Mouse (Mus musculus): ENCODE results near the gene Ino80b. TPM values are rescaled to one million over a fixed set of nuclear protein-coding genes. Genes with fewer than 3 reads are reported as not detected.

Ino80b gene
- polyA plus RNA-seq, 1 experiment, result 27.1 TPM

DNA sequence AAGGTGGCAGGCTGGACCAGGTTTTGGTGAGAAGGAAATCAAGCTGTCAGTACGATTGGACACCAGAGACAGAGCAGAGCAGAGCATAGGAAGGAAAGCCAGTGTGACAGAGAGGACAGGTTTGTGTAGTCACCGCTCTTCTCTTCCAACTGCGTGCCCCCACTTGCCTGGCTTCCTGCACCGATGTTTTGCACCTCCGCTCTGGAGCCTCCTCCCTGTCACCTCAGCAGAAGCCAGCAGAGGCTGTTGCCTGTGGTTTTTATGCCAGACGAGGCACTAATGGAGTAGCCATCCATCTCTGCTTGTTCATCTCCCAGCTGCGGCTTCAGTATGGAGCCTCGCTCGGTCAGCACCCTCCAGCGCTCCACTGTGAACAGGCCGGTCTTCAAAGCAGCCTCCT, 17.7 kb upstream of the Ino80b start:
- H3K27ac ChIP-seq (ENCODE audit: insufficient read depth, low read length), result no peak overlapping the region
- TF ChIP-seq POLR2A (IDR thresholded peaks at IDR 0.05; ENCODE audit: low read depth, low read length) (no peak), CTCF (IDR thresholded peaks at IDR 0.05; ENCODE audit: extremely low read depth, insufficient read depth, insufficient read length, insufficient replicate concordance) (no peak)
- no peaks in the 10 kb centered on the region for H3K27me3 ChIP-seq (ENCODE audit: control insufficient read depth, insufficient read depth, low read length)
- no peaks in the 10 kb centered on the region for H3K36me3 ChIP-seq (ENCODE audit: control insufficient read depth, insufficient read depth, low read length)
- no peak overlapping the region for H3K4me3 ChIP-seq (ENCODE audit: extremely low read depth, insufficient read depth, insufficient read length)
- no peak for DNase-seq (ENCODE audit: low read depth in 1 of 2, low spot score in 2 of 2)
- H3K4me1 ChIP-seq (ENCODE audit: control insufficient read depth, insufficient read depth, insufficient read length), result peaks cover 2% of the 10 kb centered on the region; the same call in 1 of the 2 replicates
- WGBS, result 74% methylated on average over 11 of the region's 11 CpGs

GRCm38 (mm10) chr6:83142211-83142731, 17.0 kb upstream of the Ino80b start:
- Histone ChIP-seq H3K4me3 (ENCODE audit: extremely low read depth, insufficient read depth, insufficient read length) (no peak overlapping the region), H3K27ac (ENCODE audit: insufficient read depth, low read length) (no peak overlapping the region), H3K27me3 (ENCODE audit: control insufficient read depth, insufficient read depth, low read length) (peaks cover 5% of the 10 kb centered on the region; the same call in 1 of the 2 replicates), H3K36me3 (ENCODE audit: control insufficient read depth, insufficient read depth, low read length) (no peaks in the 10 kb centered on the region), H3K4me1 (ENCODE audit: control insufficient read depth, insufficient read depth, insufficient read length) (peaks cover 3% of the 10 kb centered on the region; the same call in 1 of the 2 replicates)
- no peak for TF ChIP-seq CTCF (IDR thresholded peaks at IDR 0.05; ENCODE audit: extremely low read depth, insufficient read depth, insufficient read length, insufficient replicate concordance)
- TF ChIP-seq POLR2A (IDR thresholded peaks at IDR 0.05; ENCODE audit: low read depth, low read length), result no peak
- no peak for DNase-seq (ENCODE audit: low read depth in 1 of 2, low spot score in 2 of 2)
- 24% methylated on average over 41 of the region's 41 CpGs for WGBS

- peaks cover 9% of the 10 kb centered on the region for H3K27me3 ChIP-seq (ENCODE audit: control insufficient read depth, insufficient read depth, low read length)
- no peak for DNase-seq (ENCODE audit: low read depth in 1 of 2, low spot score in 2 of 2)
- no peak overlapping the region for H3K4me3 ChIP-seq (ENCODE audit: extremely low read depth, insufficient read depth, insufficient read length)
- no peak overlapping the region for H3K27ac ChIP-seq (ENCODE audit: insufficient read depth, low read length)
- TF ChIP-seq CTCF (IDR thresholded peaks at IDR 0.05; ENCODE audit: extremely low read depth, insufficient read depth, insufficient read length, insufficient replicate concordance), result no peak
- TF ChIP-seq POLR2A (IDR thresholded peaks at IDR 0.05; ENCODE audit: low read depth, low read length), result no peak
- H3K4me1 ChIP-seq (ENCODE audit: control insufficient read depth, insufficient read depth, insufficient read length), result peaks cover 3% of the 10 kb centered on the region
- 72% methylated on average over 4 of the region's 4 CpGs for WGBS
- no peaks in the 10 kb centered on the region for H3K36me3 ChIP-seq (ENCODE audit: control insufficient read depth, insufficient read depth, low read length)
Observed at GRCm38 (mm10) chr6:83141636-83142035, 16.4 kb upstream of the Ino80b start.

GRCm38 (mm10) chr6:83140044-83140443, 14.8 kb upstream of the Ino80b start:
- DNase-seq (ENCODE audit: low read depth in 1 of 2, low spot score in 2 of 2), result no peak
- Histone ChIP-seq H3K36me3 (ENCODE audit: control insufficient read depth, insufficient read depth, low read length) (no peaks in the 10 kb centered on the region), H3K27me3 (ENCODE audit: control insufficient read depth, insufficient read depth, low read length) (peaks cover 13% of the 10 kb centered on the region), H3K27ac (ENCODE audit: insufficient read depth, low read length) (no peak overlapping the region), H3K4me3 (ENCODE audit: extremely low read depth, insufficient read depth, insufficient read length) (no peak overlapping the region), H3K4me1 (ENCODE audit: control insufficient read depth, insufficient read depth, insufficient read length) (peaks cover 3% of the 10 kb centered on the region)
- 95% methylated on average over 8 of the region's 8 CpGs for WGBS
- TF ChIP-seq POLR2A (IDR thresholded peaks at IDR 0.05; ENCODE audit: low read depth, low read length) (no peak), CTCF (IDR thresholded peaks at IDR 0.05; ENCODE audit: extremely low read depth, insufficient read depth, insufficient read length, insufficient replicate concordance) (no peak)

DNA sequence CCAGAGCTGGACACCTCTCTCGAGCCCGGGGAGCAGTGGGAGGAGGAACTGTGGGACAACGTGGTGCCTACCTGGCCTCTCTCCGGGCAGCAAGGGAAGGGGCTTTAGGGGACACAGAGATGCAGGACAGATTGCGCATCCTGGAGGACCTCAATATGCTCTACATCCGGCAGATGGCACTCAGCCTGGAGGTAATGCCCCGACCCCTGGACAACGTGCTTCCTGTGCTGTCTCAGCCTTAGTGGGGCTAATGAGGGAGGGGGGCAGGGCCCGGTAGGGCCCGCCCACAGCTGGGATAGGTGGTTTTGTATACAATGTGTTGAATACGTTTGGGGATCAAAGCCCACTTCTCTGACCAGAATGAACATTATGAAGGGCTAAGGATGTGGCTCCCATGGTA, 12.8 kb upstream of the Ino80b start:
- Histone ChIP-seq H3K4me1 (ENCODE audit: control insufficient read depth, insufficient read depth, insufficient read length) (peaks cover 3% of the 10 kb centered on the region), H3K27me3 (ENCODE audit: control insufficient read depth, insufficient read depth, low read length) (peaks cover 13% of the 10 kb centered on the region), H3K36me3 (ENCODE audit: control insufficient read depth, insufficient read depth, low read length) (no peaks in the 10 kb centered on the region), H3K4me3 (ENCODE audit: extremely low read depth, insufficient read depth, insufficient read length) (no peak overlapping the region), H3K27ac (ENCODE audit: insufficient read depth, low read length) (no peak overlapping the region)
- TF ChIP-seq POLR2A (IDR thresholded peaks at IDR 0.05; ENCODE audit: low read depth, low read length) (no peak), CTCF (IDR thresholded peaks at IDR 0.05; ENCODE audit: extremely low read depth, insufficient read depth, insufficient read length, insufficient replicate concordance) (no peak)
- no peak for DNase-seq (ENCODE audit: low read depth in 1 of 2, low spot score in 2 of 2)
- 8% methylated on average over 11 of the region's 11 CpGs for WGBS

- H3K4me3 ChIP-seq (ENCODE audit: extremely low read depth, insufficient read depth, insufficient read length), result peak overlapping the region; percentile 45; the same call in 1 of the 2 replicates
- H3K4me1 ChIP-seq (ENCODE audit: control insufficient read depth, insufficient read depth, insufficient read length), result peaks cover 3% of the 10 kb centered on the region
- no peak for DNase-seq (ENCODE audit: low read depth in 1 of 2, low spot score in 2 of 2)
- H3K36me3 ChIP-seq (ENCODE audit: control insufficient read depth, insufficient read depth, low read length), result no peaks in the 10 kb centered on the region
- 2% methylated on average over 12 of the region's 12 CpGs for WGBS
- TF ChIP-seq CTCF (IDR thresholded peaks at IDR 0.05; ENCODE audit: extremely low read depth, insufficient read depth, insufficient read length, insufficient replicate concordance) (no peak), POLR2A (IDR thresholded peaks at IDR 0.05; ENCODE audit: low read depth, low read length) (no peak)
- H3K27ac ChIP-seq (ENCODE audit: insufficient read depth, low read length), result peak overlapping the region; percentile 37
- H3K27me3 ChIP-seq (ENCODE audit: control insufficient read depth, insufficient read depth, low read length), result peaks cover 13% of the 10 kb centered on the region
Observed at GRCm38 (mm10) chr6:83137576-83137950, 12.3 kb upstream of the Ino80b start.

DNA sequence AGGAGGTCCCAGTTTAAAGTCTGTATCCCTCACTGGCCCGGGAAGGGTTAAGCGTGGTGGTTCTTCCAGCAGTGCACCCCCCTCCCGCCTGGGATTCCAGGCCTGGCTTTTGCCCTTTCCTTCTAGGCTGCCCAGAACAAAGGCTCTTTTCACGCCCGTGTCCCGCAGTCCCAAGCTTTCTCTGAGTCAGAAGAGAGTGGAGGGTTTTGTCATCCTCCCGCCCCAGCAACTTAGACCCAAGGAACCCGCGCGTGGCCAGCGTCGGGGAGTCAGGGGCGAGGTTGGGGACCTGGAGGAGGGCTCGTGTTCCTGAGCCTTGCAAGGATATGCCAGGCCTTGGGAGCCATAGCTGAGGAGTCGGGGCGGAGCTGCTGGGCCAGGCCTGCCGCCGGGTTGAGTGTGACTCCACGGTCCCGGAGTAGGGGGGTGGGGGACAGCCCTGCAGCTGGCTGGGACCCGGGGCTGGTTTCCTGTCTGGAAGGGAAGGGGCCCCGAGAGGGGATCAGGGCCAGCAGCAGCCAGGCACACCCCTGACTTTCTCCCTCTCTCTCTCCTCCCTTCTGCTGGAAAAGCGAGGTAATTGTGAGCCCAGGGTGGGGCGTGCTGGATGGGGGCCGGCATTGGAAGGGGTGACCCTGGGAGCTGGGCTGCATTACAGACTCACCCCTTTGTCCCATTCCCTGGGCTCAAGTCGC, 11.8 kb upstream of the Ino80b start:
- 10% methylated on average over 26 of the region's 26 CpGs for WGBS
- no peak for DNase-seq (ENCODE audit: low read depth in 1 of 2, low spot score in 2 of 2)
- Histone ChIP-seq H3K4me3 (ENCODE audit: extremely low read depth, insufficient read depth, insufficient read length) (peak overlapping the region; percentile 45; the same call in 1 of the 2 replicates), H3K36me3 (ENCODE audit: control insufficient read depth, insufficient read depth, low read length) (no peaks in the 10 kb centered on the region), H3K27me3 (ENCODE audit: control insufficient read depth, insufficient read depth, low read length) (peaks cover 13% of the 10 kb centered on the region), H3K27ac (ENCODE audit: insufficient read depth, low read length) (peak overlapping the region; percentile 37), H3K4me1 (ENCODE audit: control insufficient read depth, insufficient read depth, insufficient read length) (peaks cover 3% of the 10 kb centered on the region)
- TF ChIP-seq POLR2A (IDR thresholded peaks at IDR 0.05; ENCODE audit: low read depth, low read length) (no peak), CTCF (IDR thresholded peaks at IDR 0.05; ENCODE audit: extremely low read depth, insufficient read depth, insufficient read length, insufficient replicate concordance) (no peak)
